Mouse (Mus musculus) spleen, adult 10 weeks (tissue): ENCODE data around the gene Olfr314. TPM values are rescaled to one million over a fixed set of nuclear protein-coding genes. Genes with fewer than 3 reads are reported as not detected.

Experiments used
- polyA plus RNA-seq: library from polyadenylated mRNA; stranded (reverse); fragments of 350-450 nt; fragmentation: Illumina TruSeq; extraction: RNeasy Lipid Tissue Mini Kit (QIAGEN cat#74804); gene quantifications from one replicate; pipeline ENCODE4 v1.2.3, GENCODE M21; 2015; ENCODE audit warnings: low replicate concordance; ENCODE audit not compliant: insufficient read depth

Gene Olfr314
- not detected for polyA plus RNA-seq

GRCm38 (mm10) chr11:58782480-58783089, at the start of gene Olfr314:
Gene Olfr314 (plus strand): TSS chr11:58782952.

GRCm38 (mm10) chr11:58738792-58739262, 43.9 kb upstream of the Olfr314 start, which contains the start of gene Olfr317:
Gene Olfr317 (minus strand): TSS chr11:58739212.

GRCm38 (mm10) chr11:58752434-58752833, 30.3 kb upstream of the Olfr314 start, which contains the start of gene Olfr316:
Gene Olfr316 (plus strand): TSS chr11:58752734.

GRCm38 (mm10) chr11:58772888-58773287, 9.9 kb upstream of the Olfr314 start, which contains the start of gene Olfr315:
Gene Olfr315 (plus strand): TSS chr11:58773188.

GRCm38 (mm10) chr11:58801558-58802228, 18.9 kb downstream of the Olfr314 start, which contains the start of gene Fam183b:
Gene Fam183b (minus strand): TSS chr11:58801960.

GRCm38 (mm10) chr11:58814700-58815099, 31.9 kb downstream of the Olfr314 start, which contains the start of gene Olfr313:
Gene Olfr313 (plus strand): TSS chr11:58815000.

GRCm38 (mm10) chr11:58828937-58829336, 46.2 kb downstream of the Olfr314 start, which contains the start of gene Olfr312:
Gene Olfr312 (plus strand): TSS chr11:58829237.

Other genes with a start within 250 kb of the Olfr314 start
- gene Olfr330, start 248.1 kb upstream of the Olfr314 start, polyA plus RNA-seq: not detected
- gene Olfr329-ps, start 236.5 kb upstream of the Olfr314 start, polyA plus RNA-seq: 0.06 TPM
- gene Olfr328, start 227.3 kb upstream of the Olfr314 start, polyA plus RNA-seq: not detected
- not detected for gene Olfr224, start 212.4 kb upstream of the Olfr314 start, polyA plus RNA-seq
- gene Olfr325, start 205.2 kb upstream of the Olfr314 start, polyA plus RNA-seq: not detected
- gene Olfr324, start 187.8 kb upstream of the Olfr314 start, polyA plus RNA-seq: not detected
- not detected for gene 2210407C18Rik, start 166.9 kb upstream of the Olfr314 start, polyA plus RNA-seq
- gene Olfr323, start 152.5 kb upstream of the Olfr314 start, polyA plus RNA-seq: not detected
- 2.3 TPM for gene Trim58, start 142.5 kb upstream of the Olfr314 start, polyA plus RNA-seq
- gene Olfr322, start 124.2 kb upstream of the Olfr314 start, polyA plus RNA-seq: not detected
- not detected for gene Olfr320, start 101.9 kb upstream of the Olfr314 start, polyA plus RNA-seq
- gene Olfr319, start 83.8 kb upstream of the Olfr314 start, polyA plus RNA-seq: not detected
- gene Olfr318, start 58.9 kb upstream of the Olfr314 start, polyA plus RNA-seq: not detected
- gene Olfr317, start 43.7 kb upstream of the Olfr314 start, polyA plus RNA-seq: not detected
- not detected for gene Olfr316, start 30.2 kb upstream of the Olfr314 start, polyA plus RNA-seq
- gene Olfr315, start 9.8 kb upstream of the Olfr314 start, polyA plus RNA-seq: not detected
- gene Fam183b, start 19.0 kb downstream of the Olfr314 start, polyA plus RNA-seq: not detected
- gene Olfr313, start 32.0 kb downstream of the Olfr314 start, polyA plus RNA-seq: not detected
- not detected for gene Olfr312, start 46.3 kb downstream of the Olfr314 start, polyA plus RNA-seq
- not detected for gene Olfr311, start 56.3 kb downstream of the Olfr314 start, polyA plus RNA-seq
- gene Gm12258, start 64.2 kb downstream of the Olfr314 start, polyA plus RNA-seq: 16.5 TPM
- 10.1 TPM for gene 2810021J22Rik, start 84.3 kb downstream of the Olfr314 start, polyA plus RNA-seq
- 7.4 TPM for gene Zfp39, start 121.3 kb downstream of the Olfr314 start, polyA plus RNA-seq
- gene Btnl10, start 135.0 kb downstream of the Olfr314 start, polyA plus RNA-seq: 10.0 TPM
- gene Rnf187, start 156.0 kb downstream of the Olfr314 start, polyA plus RNA-seq: 68.8 TPM
- gene Hist3h2ba, start 166.0 kb downstream of the Olfr314 start, polyA plus RNA-seq: 1.5 TPM
- gene Hist3h2a, start 171.7 kb downstream of the Olfr314 start, polyA plus RNA-seq: 11.2 TPM
- 0.17 TPM for gene Trim17, start 171.7 kb downstream of the Olfr314 start, polyA plus RNA-seq
- gene Trim11, start 195.1 kb downstream of the Olfr314 start, polyA plus RNA-seq: 35.2 TPM